Mouse (Mus musculus) bone marrow, adult 2 months (tissue): Measurements from ENCODE around the gene Khk.

Experiments used
- CTCF ChIP-seq: fragments of 200-500 bp; IDR thresholded peaks from 2 replicates; pipeline ENCODE4 v1.5.1; 2011; ENCODE audit warnings: low read length, control low read depth; ENCODE audit not compliant: control insufficient read depth, insufficient read depth
- POLR2A ChIP-seq: fragments of 200-500 bp; IDR thresholded peaks from 2 replicates; pipeline ENCODE4 v1.6.1; 2011; ENCODE audit warnings: low read depth, mild to moderate bottlenecking, control low read depth, low read length, borderline replicate concordance; ENCODE audit not compliant: control insufficient read depth

GRCm38 (mm10) chr5:30889088-30889754, 32.0 kb upstream of the Khk start:
- TF ChIP-seq CTCF (no peak), POLR2A (no peak)
